26 mouse cellular contexts compared by ENCODE assay signal in the genomic region with DNA sequence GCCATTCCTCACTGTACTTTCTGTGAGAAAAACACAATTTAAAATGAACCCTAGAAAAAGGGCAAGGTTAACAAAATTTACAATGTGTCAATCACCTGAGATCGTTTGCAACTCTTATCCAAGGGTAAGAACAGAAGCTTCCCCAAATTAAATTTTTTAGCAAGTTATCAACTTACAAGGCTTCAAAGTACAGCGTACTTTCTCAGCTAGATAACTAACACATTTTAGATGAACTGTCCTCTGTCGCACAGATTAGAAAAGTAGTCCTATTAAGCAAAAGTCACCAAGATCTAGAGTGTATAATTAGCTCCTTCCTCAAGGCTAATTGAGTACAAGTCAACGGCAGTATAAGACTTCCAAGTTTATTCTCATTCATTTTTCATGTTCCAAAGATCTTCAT. TPM values are rescaled to one million over a fixed set of nuclear protein-coding genes. Genes with fewer than 3 reads are reported as not detected.
"Had no signal": no experiment of that assay in that cellular context is flagged by ENCODE, and none has a peak within 500 bp of the region (broad histone marks: within the 10 kb centered on the region; RNA-seq: fewer than 3 reads in every experiment).

No protein-coding gene starts in this region.

- H3K36me3 ChIP-seq: liver, embryonic 13.5 days; lung, embryonic 15.5 days; midbrain, embryonic 12.5 days; neural tube, embryonic 13.5 days; neural tube, embryonic 15.5 days; stomach, embryonic 15.5 days had no signal

- H3K4me1 ChIP-seq: lung, embryonic 15.5 days; midbrain, embryonic 10.5 days; midbrain, embryonic 12.5 days; neural tube, embryonic 13.5 days; neural tube, embryonic 15.5 days; stomach, embryonic 15.5 days had no signal

- DNase-seq: liver, embryonic 13.5 days; lung, adult 2 months; lung, postnatal 14 days; lung, postnatal 36 days; midbrain, embryonic 14.5 days; retina, postnatal 1 day; right cerebral cortex, postnatal 25 days; right cerebral cortex, postnatal 4 days; spleen, adult 18-20 months; thymus, adult 18-20 months; thymus, postnatal 14 days; thymus, postnatal 36 days had no signal

- H3K27ac ChIP-seq: lung, embryonic 15.5 days; macrophage; midbrain, embryonic 10.5 days; midbrain, embryonic 12.5 days; neural tube, embryonic 13.5 days; neural tube, embryonic 15.5 days; stomach, embryonic 15.5 days; stomach, postnatal 0 days had no signal

- H3K9me3 ChIP-seq: liver, embryonic 13.5 days; lung, embryonic 15.5 days; megakaryocyte, embryonic 14.5 days; midbrain, embryonic 10.5 days; midbrain, embryonic 12.5 days; neural tube, embryonic 13.5 days; neural tube, embryonic 15.5 days; stomach, embryonic 15.5 days had no signal

- H3K4me3 ChIP-seq: liver, embryonic 13.5 days; lung, embryonic 15.5 days; megakaryocyte, embryonic 14.5 days; midbrain, embryonic 10.5 days; midbrain, embryonic 12.5 days; myocyte; neural tube, embryonic 13.5 days; neural tube, embryonic 15.5 days; stomach, embryonic 15.5 days had no signal

- ATAC-seq: lung, postnatal 0 days; midbrain, embryonic 16.5 days had no signal

- H3K9ac ChIP-seq: liver, embryonic 13.5 days; lung, embryonic 15.5 days; midbrain, embryonic 12.5 days; neural tube, embryonic 13.5 days; neural tube, embryonic 15.5 days; stomach, embryonic 15.5 days had no signal

- H3K4me2 ChIP-seq: lung, embryonic 15.5 days; midbrain, embryonic 12.5 days; neural tube, embryonic 13.5 days; neural tube, embryonic 15.5 days; stomach, embryonic 15.5 days had no signal

- H3K27me3 ChIP-seq: liver, embryonic 13.5 days; stomach, embryonic 15.5 days had no signal

RNA-seq across cellular contexts. Expression of gene Gja6, which starts 0.9 kb away (rescaled TPM):
- polyA plus RNA-seq: macrophage; midbrain, embryonic 14.5 days; neural tube, embryonic 11.5 days; small intestine, adult 2 months had no signal
